Mouse (Mus musculus) cerebellum, adult (tissue): ENCODE results near the gene Map4k3.
A peak's percentile ranks its signal among the peaks of the same experiment; 100 is the strongest.
"Not testable (repeated sequence)": the region's sequence is repeated elsewhere in the genome, so short reads cannot be mapped to it uniquely, and the experiment has no call there.

ENCODE experiments used
- ATAC-seq: cut with Nextera tagmentation; 2 replicates; pipeline ENCODE4 v1.9.2; 2017; ENCODE audit warnings: mild to moderate bottlenecking, moderate library complexity, mixed read lengths; ENCODE audit not compliant: insufficient number of reproducible peaks, low FRiP score, low TSS enrichment

Gene Map4k3

DNA sequence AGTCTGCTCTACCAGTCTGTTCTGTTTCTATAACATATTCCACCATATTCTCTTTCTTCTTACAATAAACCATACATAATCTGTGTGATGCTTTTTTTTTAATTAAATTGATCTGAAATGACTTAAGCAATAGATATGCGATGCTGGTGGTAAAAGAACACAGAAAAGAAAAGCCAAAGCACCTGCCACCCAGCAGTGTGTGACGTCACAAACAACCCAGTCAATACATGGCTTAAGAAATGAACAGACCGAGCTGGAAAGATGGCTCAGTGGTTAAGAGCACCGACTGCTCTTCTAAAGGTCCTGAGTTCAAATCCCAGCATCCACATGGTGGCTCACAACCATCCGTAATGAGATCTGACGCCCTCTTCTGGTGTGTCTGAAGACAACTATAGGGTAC lies 2.0 kb upstream of the Map4k3 start:
- ATAC-seq, result not testable (repeated sequence)

DNA sequence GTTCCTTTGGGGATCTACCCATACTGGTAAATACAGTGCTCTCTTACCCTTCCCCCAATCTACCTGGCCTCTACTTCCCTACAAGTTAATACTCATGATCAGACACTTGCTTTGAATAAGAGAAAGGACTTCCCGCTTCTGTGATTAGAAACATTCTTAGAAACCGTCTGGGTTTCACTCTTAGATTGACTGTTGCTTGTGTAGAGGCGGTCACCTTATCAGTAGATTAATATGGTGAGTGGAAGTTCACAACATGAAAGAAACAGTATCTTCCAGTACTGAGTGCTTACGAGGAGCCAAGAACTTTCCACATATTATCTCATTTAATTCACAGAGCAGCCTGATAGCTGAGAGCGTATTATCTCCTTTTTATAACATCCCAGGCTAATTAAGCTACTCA lies 1.5 kb upstream of the Map4k3 start:
- ATAC-seq, result no peak

DNA sequence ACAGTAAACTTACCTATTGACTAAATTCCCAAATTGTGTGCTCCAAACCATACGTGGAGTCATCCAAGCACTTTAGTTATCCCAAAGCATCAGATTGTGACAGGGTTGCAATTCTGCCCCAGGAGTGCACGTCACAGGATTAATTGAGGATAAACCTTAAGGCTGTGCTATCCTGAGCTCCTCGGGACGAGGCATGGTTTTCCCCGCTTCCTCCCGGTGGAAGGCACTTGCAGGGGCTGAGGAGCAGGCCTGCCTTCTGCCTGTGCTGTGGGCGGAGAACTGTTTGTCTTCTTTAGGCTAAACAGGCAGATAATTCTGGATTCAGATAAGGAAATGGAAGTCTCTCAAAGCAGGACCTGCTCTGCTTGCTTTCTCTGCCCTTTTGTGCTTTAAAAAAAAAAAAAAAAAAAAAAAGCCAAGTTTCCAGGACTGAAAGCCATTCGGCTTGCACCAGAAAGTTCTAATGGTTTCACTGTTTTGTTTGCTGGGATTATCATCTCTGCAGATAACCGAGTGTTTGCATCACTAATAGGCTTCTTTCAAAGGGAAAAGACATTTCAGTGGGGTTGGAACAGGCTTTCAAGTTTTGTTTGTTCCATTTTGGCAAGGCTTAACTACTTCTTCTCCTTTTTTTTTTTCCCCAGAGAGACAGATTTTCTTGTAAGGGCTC lies 930 bp upstream of the Map4k3 start:
- ATAC-seq, result no peak

DNA sequence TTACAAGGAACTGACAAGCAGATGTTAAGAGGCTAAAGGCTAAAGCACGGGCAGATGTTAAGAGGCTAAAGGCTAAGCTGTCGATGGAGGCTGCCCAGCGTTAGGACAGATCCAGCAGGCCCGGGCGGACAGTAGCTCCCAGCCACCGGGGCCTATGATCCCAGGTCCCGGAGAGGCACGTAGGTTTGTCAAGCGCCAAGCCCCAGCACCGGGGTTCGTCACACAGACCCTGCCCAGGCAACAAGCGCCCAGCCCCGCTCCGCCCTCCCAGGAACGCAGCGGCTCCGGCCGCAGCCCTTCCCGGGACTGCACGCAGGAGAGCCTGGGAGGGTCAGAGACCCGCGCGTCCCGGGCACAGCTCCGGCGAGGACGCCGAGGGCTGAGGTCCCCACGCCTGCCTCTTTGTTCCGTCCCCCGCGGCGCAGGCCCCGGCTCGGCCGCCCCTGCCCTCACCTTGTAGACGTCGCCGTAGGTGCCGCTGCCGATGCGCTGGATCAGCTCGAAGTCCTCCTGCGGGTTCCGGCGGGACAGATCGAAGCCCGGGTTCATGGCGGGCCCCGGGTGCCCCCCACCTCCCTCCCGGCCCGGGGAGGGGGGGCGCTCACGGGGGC lies 839 bp downstream of the Map4k3 start:
- peak; percentile 50 for ATAC-seq

DNA sequence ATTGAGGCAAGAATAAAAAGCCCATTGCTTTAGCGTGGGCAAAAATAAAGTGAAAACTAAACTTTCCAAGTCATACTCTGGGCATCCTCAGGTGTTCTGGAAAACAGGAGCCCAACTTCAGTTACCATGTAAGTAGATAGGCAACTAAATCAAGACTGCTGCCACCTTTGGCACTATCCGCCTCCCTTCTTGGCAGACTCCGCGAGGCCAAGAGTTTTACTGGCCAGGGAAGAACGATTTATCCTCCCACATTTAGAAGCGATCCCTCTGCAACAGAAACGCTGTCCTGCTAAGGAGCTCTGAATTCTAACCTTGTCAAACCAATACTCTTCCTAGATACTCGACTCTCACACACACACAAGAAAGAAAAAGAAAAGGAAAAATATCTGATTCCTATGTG lies 1.5 kb downstream of the Map4k3 start:
- no peak for ATAC-seq

DNA sequence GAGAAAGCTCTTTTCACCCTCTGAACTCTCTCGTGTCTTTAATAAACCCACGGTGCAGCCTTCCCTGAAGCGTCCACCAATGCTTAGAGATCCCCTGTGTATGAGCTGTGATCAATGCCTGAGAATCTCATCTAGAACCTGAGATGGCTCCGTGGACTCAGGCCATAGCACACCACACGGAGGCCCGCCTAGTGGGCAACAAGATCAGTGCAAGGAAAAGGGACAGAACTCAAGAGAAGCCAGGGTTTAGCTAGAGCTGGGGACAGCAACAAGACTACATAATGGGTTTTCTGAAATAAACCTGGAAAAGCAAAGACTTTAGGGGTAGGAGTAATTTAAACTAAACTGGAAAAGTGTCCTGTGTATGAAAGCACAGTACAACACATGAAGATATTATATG lies 5.2 kb downstream of the Map4k3 start:
- ATAC-seq, result no peak

GRCm38 (mm10) chr17:80721670-80722069 lies 6.6 kb downstream of the Map4k3 start:
- no peak for ATAC-seq

DNA sequence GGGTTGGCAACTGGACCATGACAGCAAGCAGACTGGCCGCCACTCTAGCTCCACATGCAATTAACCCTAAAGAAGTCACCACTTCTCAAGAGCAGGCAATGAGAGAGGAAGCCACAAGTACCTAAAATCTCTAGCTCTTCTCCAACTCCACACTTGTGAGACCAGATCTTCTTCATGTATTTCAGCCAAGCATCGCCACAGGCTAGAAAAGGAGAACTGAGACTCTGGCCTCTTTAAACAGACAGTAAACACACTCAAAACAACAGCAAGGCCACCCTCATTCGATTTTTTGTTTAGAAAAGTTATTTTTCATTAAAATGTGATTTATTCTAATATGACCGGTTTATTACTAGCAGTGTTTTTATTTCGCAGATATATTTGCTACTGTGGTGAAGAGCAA lies 9.0 kb downstream of the Map4k3 start:
- ATAC-seq, result no peak

- no peak for ATAC-seq
Observed at GRCm38 (mm10) chr17:80718243-80718642, 10.0 kb downstream of the Map4k3 start.

- no peak for ATAC-seq
Observed at GRCm38 (mm10) chr17:80713588-80713987, 14.7 kb downstream of the Map4k3 start.

DNA sequence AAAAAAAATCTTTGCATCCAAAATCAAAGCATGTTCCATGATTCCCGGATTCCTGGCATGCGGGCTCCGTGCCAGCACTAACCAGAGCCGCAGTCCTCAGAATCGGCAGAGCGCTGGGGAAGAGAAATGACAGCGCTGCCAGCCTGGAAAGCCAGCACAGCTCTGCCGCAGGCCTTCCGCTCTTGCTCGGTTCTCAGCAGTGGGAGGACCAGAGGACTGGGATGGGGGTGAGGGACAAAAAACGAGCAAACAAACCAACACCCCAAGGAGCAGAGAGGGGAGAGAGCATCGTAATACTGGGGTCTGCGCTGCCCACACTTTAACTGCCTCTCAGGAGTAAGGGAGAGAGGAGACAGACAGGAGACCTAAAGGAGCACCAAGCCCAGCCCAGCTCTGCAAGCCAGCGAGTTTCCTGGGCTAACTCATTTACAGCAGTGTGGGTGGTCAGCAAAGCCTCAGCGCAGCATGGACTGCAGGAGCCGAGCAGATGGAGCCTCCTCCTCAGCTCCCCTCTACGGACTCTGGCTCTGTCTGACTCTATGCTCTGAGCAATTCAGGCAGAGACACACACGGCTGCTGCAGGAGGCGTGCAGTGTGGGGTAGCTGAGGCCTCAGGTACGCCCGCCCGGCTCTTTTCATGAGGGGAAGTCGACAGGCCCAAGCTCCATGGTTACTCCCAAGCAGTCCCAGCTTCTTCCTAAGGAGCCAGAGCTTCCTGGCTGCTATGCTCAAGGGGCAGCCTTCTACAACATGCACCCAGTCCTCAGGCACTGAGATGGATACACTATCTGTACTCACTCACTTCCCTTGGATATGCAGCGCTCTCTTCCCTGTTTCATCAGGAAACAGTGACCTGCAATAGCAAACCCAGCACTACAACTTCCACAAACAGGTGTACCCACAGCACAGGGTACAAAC lies 18.1 kb downstream of the Map4k3 start:
- peak; percentile 83 for ATAC-seq

DNA sequence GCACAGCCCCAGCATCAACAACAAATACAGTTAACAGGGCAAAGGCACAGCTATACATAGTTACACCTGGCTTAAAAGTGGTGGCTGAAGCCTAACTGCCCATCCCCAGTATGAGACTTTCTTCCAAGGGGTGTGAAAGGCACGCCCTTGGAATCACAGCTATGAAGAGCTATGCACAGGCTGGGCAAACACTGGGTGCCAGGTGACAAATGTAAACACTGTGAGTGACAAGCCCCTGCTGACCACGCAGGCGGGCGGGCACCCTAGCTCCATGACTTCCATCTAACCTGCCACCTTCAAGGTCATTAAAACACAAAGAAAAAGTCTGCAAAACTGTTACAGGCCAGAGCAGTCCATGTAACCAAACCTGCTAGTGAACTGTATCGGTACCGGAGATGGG lies 19.5 kb downstream of the Map4k3 start:
- no peak for ATAC-seq

- ATAC-seq, result no peak
Observed at GRCm38 (mm10) chr17:80707176-80707575, 21.1 kb downstream of the Map4k3 start.

DNA sequence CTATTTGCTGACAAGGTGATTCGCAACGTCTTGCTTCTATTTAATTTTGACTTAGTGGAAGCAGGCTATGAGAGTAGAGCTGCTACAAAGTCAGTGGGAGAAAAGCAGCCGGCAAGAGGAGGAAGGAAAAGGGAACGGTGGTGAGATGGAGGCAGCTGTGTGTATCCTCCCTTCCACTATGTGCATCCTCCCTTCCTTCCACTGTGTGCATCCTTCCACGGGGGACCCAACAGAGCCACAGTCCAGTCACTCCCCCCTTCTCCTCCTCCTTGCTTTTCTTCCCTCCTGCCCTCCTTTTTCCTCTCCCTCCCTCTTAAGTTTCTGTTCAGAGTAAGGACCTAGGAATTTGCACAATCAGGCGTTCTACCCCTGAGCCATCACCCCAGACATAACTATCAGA lies 21.7 kb downstream of the Map4k3 start:
- ATAC-seq, result no peak

DNA sequence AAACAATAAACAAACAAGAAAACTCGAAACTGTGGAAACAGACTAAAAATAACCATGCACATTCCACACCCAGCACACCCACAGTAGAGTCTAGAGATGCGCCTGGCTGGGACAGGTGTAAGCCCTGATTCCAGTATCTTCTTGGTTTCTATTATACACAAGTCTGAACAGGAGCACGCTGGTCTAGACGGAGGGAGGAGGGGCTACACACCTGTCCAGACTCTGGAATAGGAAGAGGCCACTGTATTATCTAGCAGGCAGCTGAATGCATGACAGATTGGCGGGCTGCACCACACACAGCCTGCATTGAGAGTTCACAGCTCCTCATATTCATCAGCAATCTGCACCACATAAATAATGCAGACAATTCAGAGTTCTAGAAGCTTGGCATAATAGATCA lies 26.6 kb downstream of the Map4k3 start:
- ATAC-seq, result no peak

DNA sequence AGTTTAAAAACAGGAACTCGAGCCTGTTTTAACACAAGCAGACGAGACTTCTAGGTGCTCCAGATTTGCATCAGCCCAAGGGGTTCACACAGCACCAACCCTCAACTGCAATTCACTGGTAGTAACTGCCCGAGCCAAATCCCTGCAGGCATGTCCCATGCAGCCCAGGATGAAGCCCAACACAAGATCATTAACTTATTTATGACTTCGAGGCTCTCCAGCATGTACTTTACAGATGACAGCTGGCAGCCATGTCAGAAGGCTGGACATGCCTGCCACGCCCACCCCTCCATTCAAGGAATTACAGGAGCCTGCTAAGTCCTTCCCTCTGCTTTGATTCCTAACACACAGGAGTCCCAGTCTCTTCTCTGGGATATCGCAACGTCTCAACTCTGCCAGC lies 29.4 kb downstream of the Map4k3 start:
- no peak for ATAC-seq

DNA sequence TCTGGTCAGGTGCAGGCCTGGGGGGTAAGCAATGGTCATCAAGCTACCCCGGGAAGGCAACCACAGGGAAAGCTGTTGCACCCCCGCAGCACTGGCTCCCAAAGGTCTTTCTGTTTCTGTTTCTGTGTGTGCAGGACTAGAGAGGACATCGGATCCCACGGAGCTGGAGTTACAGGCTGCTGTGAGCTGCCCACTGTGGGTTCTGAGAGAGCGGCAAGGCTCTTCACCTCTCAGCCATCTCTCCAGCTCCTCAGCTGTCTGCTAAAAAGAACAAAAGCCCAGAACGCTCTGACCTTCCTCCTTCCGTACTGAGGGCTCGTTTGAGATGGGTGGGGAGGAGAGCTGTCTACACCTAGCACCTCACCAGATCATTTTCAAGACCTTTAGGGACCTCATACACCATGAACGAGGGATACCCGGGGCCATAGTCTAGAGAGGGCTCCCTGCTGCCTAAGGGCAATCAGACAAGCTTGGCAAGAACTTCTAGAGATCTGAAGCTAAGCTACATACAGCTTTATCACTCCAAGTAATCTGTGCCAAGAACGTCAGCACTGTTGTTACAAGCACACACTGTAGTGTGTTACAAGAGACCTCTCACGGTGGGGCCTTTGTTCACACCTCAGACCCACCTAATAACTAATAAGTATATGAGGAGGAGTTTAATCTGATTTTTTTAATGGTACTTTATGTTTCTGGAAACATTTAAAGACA lies 29.9 kb downstream of the Map4k3 start:
- peak; percentile 33; the same call in 1 of the 2 replicates for ATAC-seq

GRCm38 (mm10) chr17:80696956-80697355 lies 31.3 kb downstream of the Map4k3 start:
- ATAC-seq, result no peak

DNA sequence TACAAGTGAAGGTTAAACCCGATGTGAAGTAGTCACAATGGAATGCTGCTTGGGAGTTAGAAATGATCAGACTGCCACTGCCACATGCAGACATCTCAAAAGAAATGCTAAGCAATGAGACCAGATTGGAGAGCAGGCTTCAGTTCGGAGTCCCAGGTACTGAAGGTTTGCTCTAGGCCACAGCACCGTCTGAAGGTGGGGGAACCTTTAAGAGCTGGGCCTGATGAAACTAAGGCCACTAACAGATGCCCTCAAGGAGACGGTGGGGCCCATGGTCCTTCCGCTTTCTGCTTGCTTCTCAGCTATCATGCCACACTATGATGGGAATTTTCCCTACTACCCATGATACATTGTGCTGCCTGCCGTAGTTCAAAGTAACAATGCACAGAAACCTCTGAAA lies 32.1 kb downstream of the Map4k3 start:
- no peak for ATAC-seq

GRCm38 (mm10) chr17:80693707-80694106 lies 34.6 kb downstream of the Map4k3 start:
- ATAC-seq, result no peak

DNA sequence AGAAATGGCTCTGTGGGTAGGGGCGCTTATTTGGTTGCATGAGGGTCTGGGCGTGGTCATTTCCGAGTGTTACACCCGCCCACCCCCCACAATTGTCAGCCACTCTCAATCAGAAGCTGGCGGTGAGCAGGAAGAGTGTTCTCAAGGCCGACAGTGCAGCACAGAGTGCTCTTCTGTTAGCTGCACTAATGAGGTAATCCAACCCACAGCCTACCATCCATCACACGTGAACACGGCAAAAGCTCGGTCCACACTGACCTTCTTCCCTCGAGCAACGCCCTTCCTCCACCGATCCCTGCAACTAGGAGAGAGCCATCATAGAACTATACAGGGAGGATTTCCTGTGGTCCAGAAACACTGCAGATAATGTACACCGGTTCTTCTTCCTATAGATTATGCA lies 36.1 kb downstream of the Map4k3 start:
- no peak for ATAC-seq
